Mouse (Mus musculus): Measurements from ENCODE around the gene Cul3. TPM values are rescaled to one million over a fixed set of nuclear protein-coding genes. Genes with fewer than 3 reads are reported as not detected.
"Not testable (repeated sequence)": the region's sequence is repeated elsewhere in the genome, so short reads cannot be mapped to it uniquely, and the experiment has no call there.

The Cul3 gene
- total RNA-seq (2021): 100 to 1,000 TPM; 117 to 127 TPM
- long read RNA-seq, experiment 1, full-length matches to known transcripts: 66 of 83 reads
- long read RNA-seq, experiment 1, partial matches to known transcripts: 3 of 83 reads
- long read RNA-seq, experiment 1, other reads (novel, unspliced or antisense): 14 of 83 reads
- long read RNA-seq, experiment 2, full-length matches to known transcripts: 102 of 121 reads
- long read RNA-seq, experiment 2, partial matches to known transcripts: 5 of 121 reads
- long read RNA-seq, experiment 2, other reads (novel, unspliced or antisense): 14 of 121 reads

- no peak for TF ChIP-seq CTCF (conservative IDR thresholded peaks at IDR 0.05)
- DNase-seq (ENCODE audit: low spot score in 2 of 2): peak; percentile 91 to 95
- H3K27ac ChIP-seq: peak within 1 kb of the TSS; percentile 94
- H3K4me3 ChIP-seq: peak within 1 kb of the TSS; percentile 86
Observed at GRCm38 (mm10) chr1:80340436-80341376, at the start of gene Cul3. Gene Cul3, minus strand, starts transcription at chr1:80340480.

- TF ChIP-seq CTCF (conservative IDR thresholded peaks at IDR 0.05): no peak
- Histone ChIP-seq H3K27ac (no peak overlapping the region), H3K4me3 (no peak overlapping the region)
- DNase-seq (ENCODE audit: low spot score in 2 of 2): no peak
Observed at GRCm38 (mm10) chr1:80389518-80389917, 49.2 kb upstream of the Cul3 start.

GRCm38 (mm10) chr1:80383613-80384589, 43.6 kb upstream of the Cul3 start:
- H3K27ac ChIP-seq: no peak overlapping the region
- no peak for TF ChIP-seq CTCF (conservative IDR thresholded peaks at IDR 0.05)
- no peak for DNase-seq (ENCODE audit: low spot score in 2 of 2)
- H3K4me3 ChIP-seq: no peak overlapping the region

- DNase-seq (ENCODE audit: low spot score in 2 of 2): no peak
- Histone ChIP-seq H3K27ac (no peak overlapping the region), H3K4me3 (no peak overlapping the region)
- TF ChIP-seq CTCF (conservative IDR thresholded peaks at IDR 0.05): no peak
Observed at GRCm38 (mm10) chr1:80382928-80383327, 42.6 kb upstream of the Cul3 start.

GRCm38 (mm10) chr1:80381302-80381701, 41.0 kb upstream of the Cul3 start:
- Histone ChIP-seq H3K4me3 (no peak overlapping the region), H3K27ac (no peak overlapping the region)
- no peak for DNase-seq (ENCODE audit: low spot score in 2 of 2)
- TF ChIP-seq CTCF (conservative IDR thresholded peaks at IDR 0.05): no peak

GRCm38 (mm10) chr1:80372010-80372409, 31.7 kb upstream of the Cul3 start:
- H3K4me3 ChIP-seq: no peak overlapping the region
- no peak for DNase-seq (ENCODE audit: low spot score in 2 of 2)
- no peak for TF ChIP-seq CTCF (conservative IDR thresholded peaks at IDR 0.05)
- H3K27ac ChIP-seq: no peak overlapping the region

- H3K27ac ChIP-seq: no peak overlapping the region
- H3K4me3 ChIP-seq: no peak overlapping the region
- TF ChIP-seq CTCF (conservative IDR thresholded peaks at IDR 0.05): no peak
- DNase-seq (ENCODE audit: low spot score in 2 of 2): peak in 1 of 2 experiments; percentile 2
Observed at GRCm38 (mm10) chr1:80371189-80371889, 31.1 kb upstream of the Cul3 start.

GRCm38 (mm10) chr1:80363486-80363885, 23.2 kb upstream of the Cul3 start:
- no peak for DNase-seq (ENCODE audit: low spot score in 2 of 2)

GRCm38 (mm10) chr1:80362946-80363345, 22.7 kb upstream of the Cul3 start:
- Histone ChIP-seq H3K4me3 (no peak overlapping the region), H3K27ac (peak overlapping the region; percentile 23; the same call in 1 of the 2 replicates)
- DNase-seq (ENCODE audit: low spot score in 2 of 2): no peak
- TF ChIP-seq CTCF (conservative IDR thresholded peaks at IDR 0.05): no peak

More at GRCm38 (mm10) chr1:80363486-80363885, 23.2 kb upstream of the Cul3 start:
- TF ChIP-seq CTCF (conservative IDR thresholded peaks at IDR 0.05): no peak
- Histone ChIP-seq H3K27ac (no peak overlapping the region), H3K4me3 (no peak overlapping the region)

- no peak for TF ChIP-seq CTCF (conservative IDR thresholded peaks at IDR 0.05)
- Histone ChIP-seq H3K27ac (0 out of 2 replicates have a peak overlapping the region, but pooled peaks have one; percentile 23), H3K4me3 (no peak overlapping the region)
- DNase-seq (ENCODE audit: low spot score in 2 of 2): no peak
Observed at GRCm38 (mm10) chr1:80362400-80362799, 22.1 kb upstream of the Cul3 start.

- not testable (repeated sequence) for DNase-seq (ENCODE audit: low spot score in 2 of 2); H3K27ac ChIP-seq; H3K4me3 ChIP-seq
Observed at GRCm38 (mm10) chr1:80361771-80362170, 21.5 kb upstream of the Cul3 start.

All from layer of hippocampus, adult 2 months (tissue).